Mouse (Mus musculus): Measurements from ENCODE around the gene Smarcc2. TPM values are rescaled to one million over a fixed set of nuclear protein-coding genes. Genes with fewer than 3 reads are reported as not detected.

Smarcc2 gene
- polyA plus RNA-seq, 1 experiment from 2014 or later = 136 TPM

DNA sequence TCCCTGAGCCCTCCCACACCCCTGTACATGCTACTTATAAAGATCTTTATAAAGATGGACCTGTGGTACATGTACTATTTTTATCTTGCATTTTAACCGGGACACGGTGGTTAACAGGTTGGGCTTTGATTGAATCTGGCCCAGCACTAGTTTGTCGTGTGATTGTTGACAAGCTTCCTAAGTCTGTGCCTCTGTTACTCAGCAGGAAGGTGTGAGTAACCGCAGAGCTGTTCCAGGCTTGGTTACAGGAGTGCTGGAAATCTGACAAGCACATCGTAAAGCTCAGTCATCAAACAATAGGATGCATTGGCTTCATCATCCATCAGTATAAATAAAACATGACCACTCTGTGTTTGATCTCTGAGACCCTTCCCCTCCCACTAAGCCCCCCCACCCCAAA, 36.6 kb upstream of the Smarcc2 start:
- 73% methylated on average over 5 of the region's 5 CpGs for WGBS
- Histone ChIP-seq H3K27me3 (replicated peaks; ENCODE audit: control insufficient read depth, insufficient read depth, low read length) (no peaks in the 10 kb centered on the region), H3K36me3 (ENCODE audit: control insufficient read depth, insufficient read depth, low read length) (peaks cover 26% of the 10 kb centered on the region), H3K4me3 (ENCODE audit: low read length) (no peak overlapping the region), H3K4me2 (ENCODE audit: low read length) (no peak overlapping the region), H3K27ac (ENCODE audit: low read depth, low read length) (no peak overlapping the region), H3K4me1 (ENCODE audit: control insufficient read depth, insufficient read depth, low read depth, low read length) (no peaks in the 10 kb centered on the region), H3K9ac (ENCODE audit: low read depth, low read length) (no peak overlapping the region), H3K9me3 (ENCODE audit: control insufficient read depth, low read length) (no peaks in the 10 kb centered on the region)
- ATAC-seq = no peak

- no peak overlapping the region for H3K4me2 ChIP-seq (ENCODE audit: low read length)
- peaks cover 29% of the 10 kb centered on the region for H3K36me3 ChIP-seq (ENCODE audit: control insufficient read depth, insufficient read depth, low read length)
- H3K27me3 ChIP-seq (replicated peaks; ENCODE audit: control insufficient read depth, insufficient read depth, low read length) = no peaks in the 10 kb centered on the region
- H3K4me3 ChIP-seq (ENCODE audit: low read length) = no peak overlapping the region
- H3K9ac ChIP-seq (ENCODE audit: low read depth, low read length) = no peak overlapping the region
- 70% methylated on average over 7 of the region's 7 CpGs for WGBS
- H3K27ac ChIP-seq (ENCODE audit: low read depth, low read length) = no peak overlapping the region
- no peak for ATAC-seq
- no peaks in the 10 kb centered on the region for H3K9me3 ChIP-seq (ENCODE audit: control insufficient read depth, low read length)
- no peaks in the 10 kb centered on the region for H3K4me1 ChIP-seq (ENCODE audit: control insufficient read depth, insufficient read depth, low read depth, low read length)
Measured at GRCm38 (mm10) chr10:128424604-128425003, 34.4 kb upstream of the Smarcc2 start.

- ATAC-seq = no peak
- Histone ChIP-seq H3K4me2 (ENCODE audit: low read length) (no peak overlapping the region), H3K36me3 (ENCODE audit: control insufficient read depth, insufficient read depth, low read length) (peaks cover 26% of the 10 kb centered on the region), H3K9ac (ENCODE audit: low read depth, low read length) (no peak overlapping the region), H3K27ac (ENCODE audit: low read depth, low read length) (no peak overlapping the region), H3K4me3 (ENCODE audit: low read length) (no peak overlapping the region), H3K27me3 (replicated peaks; ENCODE audit: control insufficient read depth, insufficient read depth, low read length) (no peaks in the 10 kb centered on the region), H3K4me1 (ENCODE audit: control insufficient read depth, insufficient read depth, low read depth, low read length) (no peaks in the 10 kb centered on the region), H3K9me3 (ENCODE audit: control insufficient read depth, low read length) (no peaks in the 10 kb centered on the region)
- 94% methylated on average over 3 of the region's 3 CpGs for WGBS
Measured at GRCm38 (mm10) chr10:128425260-128425659, 33.8 kb upstream of the Smarcc2 start.

- Histone ChIP-seq H3K9me3 (ENCODE audit: control insufficient read depth, low read length) (no peaks in the 10 kb centered on the region), H3K27me3 (replicated peaks; ENCODE audit: control insufficient read depth, insufficient read depth, low read length) (no peaks in the 10 kb centered on the region), H3K4me1 (ENCODE audit: control insufficient read depth, insufficient read depth, low read depth, low read length) (no peaks in the 10 kb centered on the region), H3K36me3 (ENCODE audit: control insufficient read depth, insufficient read depth, low read length) (peaks cover 13% of the 10 kb centered on the region), H3K27ac (ENCODE audit: low read depth, low read length) (no peak overlapping the region), H3K9ac (ENCODE audit: low read depth, low read length) (no peak overlapping the region), H3K4me3 (ENCODE audit: low read length) (no peak overlapping the region), H3K4me2 (ENCODE audit: low read length) (no peak overlapping the region)
- WGBS = 94% methylated on average over 5 of the region's 5 CpGs
- ATAC-seq = no peak
Measured at GRCm38 (mm10) chr10:128429052-128429451, 30.0 kb upstream of the Smarcc2 start.

GRCm38 (mm10) chr10:128429454-128429853, 29.6 kb upstream of the Smarcc2 start:
- peaks cover 13% of the 10 kb centered on the region for H3K36me3 ChIP-seq (ENCODE audit: control insufficient read depth, insufficient read depth, low read length)

DNA sequence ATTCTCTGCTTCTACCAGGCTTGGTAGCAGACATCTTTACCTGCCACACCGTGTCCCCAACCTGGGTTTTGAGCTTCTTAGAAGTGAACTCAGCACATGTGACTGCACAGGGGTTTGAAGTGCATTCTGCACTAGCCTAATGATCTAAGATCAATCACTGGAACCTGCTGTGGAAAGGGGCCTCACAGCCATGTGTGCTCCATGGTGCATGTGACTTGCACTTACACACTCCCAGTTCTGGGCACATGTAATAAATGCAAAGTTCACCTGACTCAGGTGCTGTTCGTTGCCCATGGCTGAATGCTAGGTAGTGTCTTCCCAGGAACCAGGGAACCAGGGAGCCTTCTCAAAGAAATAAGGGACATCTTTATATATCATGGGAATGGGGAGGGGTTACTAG, 25.6 kb upstream of the Smarcc2 start:
- no peak for ATAC-seq
- WGBS = 98% methylated on average over 2 of the region's 2 CpGs
- no peak overlapping the region for H3K4me3 ChIP-seq (ENCODE audit: low read length)
- no peak overlapping the region for H3K9ac ChIP-seq (ENCODE audit: low read depth, low read length)
- H3K4me2 ChIP-seq (ENCODE audit: low read length) = no peak overlapping the region
- no peaks in the 10 kb centered on the region; the same call in 1 of the 2 replicates for H3K4me1 ChIP-seq (ENCODE audit: control insufficient read depth, insufficient read depth, low read depth, low read length)
- no peak overlapping the region for H3K27ac ChIP-seq (ENCODE audit: low read depth, low read length)
- H3K27me3 ChIP-seq (replicated peaks; ENCODE audit: control insufficient read depth, insufficient read depth, low read length) = no peaks in the 10 kb centered on the region
- peaks cover 40% of the 10 kb centered on the region for H3K36me3 ChIP-seq (ENCODE audit: control insufficient read depth, insufficient read depth, low read length)
- no peaks in the 10 kb centered on the region for H3K9me3 ChIP-seq (ENCODE audit: control insufficient read depth, low read length)

More at GRCm38 (mm10) chr10:128429454-128429853, 29.6 kb upstream of the Smarcc2 start:
- Histone ChIP-seq H3K4me2 (ENCODE audit: low read length) (no peak overlapping the region), H3K27ac (ENCODE audit: low read depth, low read length) (no peak overlapping the region), H3K27me3 (replicated peaks; ENCODE audit: control insufficient read depth, insufficient read depth, low read length) (no peaks in the 10 kb centered on the region), H3K4me1 (ENCODE audit: control insufficient read depth, insufficient read depth, low read depth, low read length) (no peaks in the 10 kb centered on the region), H3K4me3 (ENCODE audit: low read length) (no peak overlapping the region), H3K9ac (ENCODE audit: low read depth, low read length) (no peak overlapping the region), H3K9me3 (ENCODE audit: control insufficient read depth, low read length) (no peaks in the 10 kb centered on the region)
- WGBS = 89% methylated on average over 4 of the region's 4 CpGs
- no peak for ATAC-seq

DNA sequence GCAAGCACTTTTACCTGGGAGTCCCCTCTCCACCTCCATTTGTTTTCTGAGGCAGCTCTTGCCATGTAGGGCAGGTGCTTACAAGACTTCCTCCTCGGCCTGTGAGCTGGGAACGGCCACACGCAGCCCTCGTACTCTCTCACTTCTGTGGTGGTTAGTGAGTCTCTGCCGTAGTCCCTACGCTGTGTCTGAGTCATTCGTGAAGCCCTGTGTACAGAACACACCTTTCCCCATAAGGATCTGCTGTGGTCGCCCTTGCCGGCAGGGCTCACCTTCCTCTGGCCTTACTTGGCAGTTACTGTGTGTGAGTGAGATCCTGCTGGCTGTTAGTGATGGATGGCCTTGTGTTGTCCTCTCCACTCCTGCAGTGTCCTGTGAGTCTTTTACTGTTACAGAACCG, 24.4 kb upstream of the Smarcc2 start:
- H3K27me3 ChIP-seq (replicated peaks; ENCODE audit: control insufficient read depth, insufficient read depth, low read length) = no peaks in the 10 kb centered on the region
- H3K27ac ChIP-seq (ENCODE audit: low read depth, low read length) = no peak overlapping the region
- no peak overlapping the region for H3K9ac ChIP-seq (ENCODE audit: low read depth, low read length)
- no peaks in the 10 kb centered on the region for H3K9me3 ChIP-seq (ENCODE audit: control insufficient read depth, low read length)
- ATAC-seq = no peak
- H3K4me3 ChIP-seq (ENCODE audit: low read length) = no peak overlapping the region
- no peak overlapping the region for H3K4me2 ChIP-seq (ENCODE audit: low read length)
- 86% methylated on average over 10 of the region's 10 CpGs for WGBS
- peaks cover 37% of the 10 kb centered on the region for H3K36me3 ChIP-seq (ENCODE audit: control insufficient read depth, insufficient read depth, low read length)
- H3K4me1 ChIP-seq (ENCODE audit: control insufficient read depth, insufficient read depth, low read depth, low read length) = no peaks in the 10 kb centered on the region; the same call in 1 of the 2 replicates

DNA sequence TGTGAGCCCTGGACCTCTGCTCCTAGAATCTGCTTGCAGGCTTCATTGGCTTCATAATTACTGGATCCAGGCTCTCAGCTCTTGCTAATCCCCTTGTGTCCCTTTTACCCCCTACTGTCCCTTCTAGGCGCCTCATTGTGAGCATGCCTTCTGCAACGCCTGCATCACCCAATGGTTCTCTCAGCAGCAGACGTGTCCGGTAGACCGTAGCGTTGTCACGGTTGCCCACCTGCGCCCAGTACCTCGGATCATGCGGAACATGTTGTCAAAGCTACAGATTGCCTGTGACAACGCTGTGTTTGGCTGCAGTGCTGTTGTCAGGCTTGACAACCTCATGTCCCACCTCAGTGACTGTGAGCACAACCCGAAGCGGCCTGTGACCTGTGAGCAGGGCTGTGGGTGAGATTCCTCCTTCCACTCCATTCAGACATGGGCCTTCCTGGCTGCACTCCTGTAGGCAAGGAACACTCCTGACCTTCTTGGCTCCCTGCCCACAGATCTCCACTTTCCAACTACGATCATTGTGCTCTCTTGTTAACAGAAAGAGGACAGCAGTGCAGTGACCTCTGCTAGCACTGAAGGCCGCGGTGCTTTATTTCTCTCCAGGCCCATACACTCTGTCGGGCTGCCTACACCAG, 23.7 kb upstream of the Smarcc2 start:
- H3K9me3 ChIP-seq (ENCODE audit: control insufficient read depth, low read length) = no peaks in the 10 kb centered on the region
- H3K4me2 ChIP-seq (ENCODE audit: low read length) = no peak overlapping the region
- no peaks in the 10 kb centered on the region for H3K27me3 ChIP-seq (replicated peaks; ENCODE audit: control insufficient read depth, insufficient read depth, low read length)
- WGBS = 68% methylated on average over 17 of the region's 17 CpGs
- H3K27ac ChIP-seq (ENCODE audit: low read depth, low read length) = 0 out of 2 replicates have a peak overlapping the region, but pooled peaks have one; percentile 4
- no peak overlapping the region for H3K9ac ChIP-seq (ENCODE audit: low read depth, low read length)
- no peaks in the 10 kb centered on the region; the same call in 1 of the 2 replicates for H3K4me1 ChIP-seq (ENCODE audit: control insufficient read depth, insufficient read depth, low read depth, low read length)
- no peak overlapping the region for H3K4me3 ChIP-seq (ENCODE audit: low read length)
- H3K36me3 ChIP-seq (ENCODE audit: control insufficient read depth, insufficient read depth, low read length) = peaks cover 38% of the 10 kb centered on the region
- ATAC-seq = 0 out of 2 replicates have a peak, but pooled peaks have one; percentile 38

- H3K27me3 ChIP-seq (replicated peaks; ENCODE audit: control insufficient read depth, insufficient read depth, low read length) = no peaks in the 10 kb centered on the region
- no peak for ATAC-seq
- peaks cover 43% of the 10 kb centered on the region for H3K36me3 ChIP-seq (ENCODE audit: control insufficient read depth, insufficient read depth, low read length)
- no peaks in the 10 kb centered on the region for H3K9me3 ChIP-seq (ENCODE audit: control insufficient read depth, low read length)
- H3K4me3 ChIP-seq (ENCODE audit: low read length) = no peak overlapping the region
- 0 out of 2 replicates have a peak overlapping the region, but pooled peaks have one; percentile 25 for H3K27ac ChIP-seq (ENCODE audit: low read depth, low read length)
- no peak overlapping the region for H3K9ac ChIP-seq (ENCODE audit: low read depth, low read length)
- H3K4me2 ChIP-seq (ENCODE audit: low read length) = no peak overlapping the region
- no peaks in the 10 kb centered on the region; the same call in 1 of the 2 replicates for H3K4me1 ChIP-seq (ENCODE audit: control insufficient read depth, insufficient read depth, low read depth, low read length)
- WGBS = 87% methylated on average over 5 of the region's 5 CpGs
Measured at GRCm38 (mm10) chr10:128435873-128436272, 23.2 kb upstream of the Smarcc2 start.
